Mouse (Mus musculus) kidney, postnatal 0 days (tissue): ENCODE data around the gene Nop14. TPM values are rescaled to one million over a fixed set of nuclear protein-coding genes. Genes with fewer than 3 reads are reported as not detected.
A peak's percentile ranks its signal among the peaks of the same experiment; 100 is the strongest.
"Not testable (repeated sequence)": the region's sequence is repeated elsewhere in the genome, so short reads cannot be mapped to it uniquely, and the experiment has no call there.

Experiments
- ATAC-seq: fragments of 200-750 bp; cut with Nextera tagmentation; replicated peaks from 2 replicates; pipeline ENCODE4 v1.8.0; 2017; ENCODE audit warnings: low read depth, moderate number of reproducible peaks, moderate TSS enrichment, moderate library complexity; ENCODE audit not compliant: low FRiP score
- DNase-seq: peaks from one replicate; pipeline ENCODE4 v3.0.0-alpha.2; 2016; ENCODE audit warnings: low spot score
- H3K27ac ChIP-seq: fragments of 300-500 bp; sonication (generic); 2 replicates; pipeline ENCODE4 v1.5.1; 2014; ENCODE audit warnings: mild to moderate bottlenecking
- H3K27me3 ChIP-seq: fragments of 300-500 bp; sonication (generic); 2 replicates; pipeline ENCODE4 v1.6.1; 2014; ENCODE audit warnings: low read length, mixed read lengths; ENCODE audit not compliant: insufficient read depth
- H3K36me3 ChIP-seq: fragments of 300-500 bp; sonication (generic); 2 replicates; pipeline ENCODE4 v1.6.1; 2014; ENCODE audit warnings: low read length, mixed read lengths; ENCODE audit not compliant: insufficient read depth
- H3K4me1 ChIP-seq: fragments of 300-500 bp; sonication (generic); replicated peaks from 2 replicates; pipeline ENCODE4 v1.6.1; 2014; ENCODE audit warnings: antibody characterized with exemption, low read length, mixed read lengths; ENCODE audit not compliant: insufficient read depth
- H3K4me2 ChIP-seq: fragments of 300-500 bp; sonication (generic); 2 replicates; pipeline ENCODE4 v1.6.1; 2014; ENCODE audit warnings: mild to moderate bottlenecking, low read length, moderate library complexity, mixed read lengths
- H3K4me3 ChIP-seq: fragments of 300-500 bp; sonication (generic); replicated peaks from 2 replicates; pipeline ENCODE4 v1.5.1; 2014; ENCODE audit warnings: low read depth, low read length
- H3K9ac ChIP-seq: fragments of 300-500 bp; sonication (generic); 2 replicates; pipeline ENCODE4 v1.6.1; 2014; ENCODE audit warnings: low read depth, low read length
- H3K9me3 ChIP-seq: fragments of 300-500 bp; sonication (generic); replicated peaks from 2 replicates; pipeline ENCODE4 v1.6.1; 2016; ENCODE audit warnings: low read length, inconsistent platforms, mixed read lengths
- CTCF ChIP-seq: IDR thresholded peaks from 2 replicates; pipeline ENCODE4 v1.5.1; 2016; ENCODE audit warnings: antibody characterized with exemption, low read depth, mild to moderate bottlenecking, moderate library complexity
- WGBS: fragments of 180-500 bp; shearing (Covaris S2); extraction: QIAGEN DNeasy Blood & Tissue Kit; methylation state at CpG from one replicate; pipeline ENCODE4 v1.1.7; 2014; 5-methylcytosine and 5-hydroxymethylcytosine counted together
- polyA plus RNA-seq: library from polyadenylated mRNA; unstranded; fragments of >200 nt; fragmentation: Nextera tagmentation; extraction: Ambion mirVana; gene quantifications from 2 replicates; pipeline ENCODE4 v1.2.1, GENCODE M21; 2015

Gene Nop14
- polyA plus RNA-seq, 1 experiment from 2014 or later: 22.3 TPM

GRCm38 (mm10) chr5:34607100-34607880 lies 52.7 kb downstream of the Nop14 start:
- no peaks in the 10 kb centered on the region for H3K4me1 ChIP-seq

GRCm38 (mm10) chr5:34604576-34604975 lies 55.4 kb downstream of the Nop14 start:
- WGBS: 89% methylated on average over 5 of the region's 5 CpGs
- Histone ChIP-seq H3K9ac (no peak overlapping the region), H3K4me3 (no peak overlapping the region), H3K27ac (no peak overlapping the region), H3K27me3 (no peaks in the 10 kb centered on the region), H3K9me3 (no peaks in the 10 kb centered on the region), H3K4me2 (no peak overlapping the region), H3K36me3 (peaks cover 52% of the 10 kb centered on the region), H3K4me1 (no peaks in the 10 kb centered on the region)
- DNase-seq (no peak), ATAC-seq (no peak)
- TF ChIP-seq CTCF: no peak

More at GRCm38 (mm10) chr5:34607100-34607880, 52.7 kb downstream of the Nop14 start:
- no peaks in the 10 kb centered on the region for H3K9me3 ChIP-seq
- no peak overlapping the region for H3K27ac ChIP-seq
- H3K36me3 ChIP-seq: peaks cover 50% of the 10 kb centered on the region
- no peak overlapping the region for H3K9ac ChIP-seq
- no peak overlapping the region for H3K4me3 ChIP-seq
- DNase-seq (no peak), ATAC-seq (no peak)
- no peak overlapping the region for H3K4me2 ChIP-seq
- TF ChIP-seq CTCF: peak; percentile 11; the same call in 1 of the 2 replicates
- no peaks in the 10 kb centered on the region for H3K27me3 ChIP-seq
- 83% methylated on average over 8 of the region's 8 CpGs for WGBS

- no peaks in the 10 kb centered on the region for H3K4me1 ChIP-seq
- no peaks in the 10 kb centered on the region for H3K9me3 ChIP-seq
- 94% methylated on average over 9 of the region's 9 CpGs for WGBS
- no peaks in the 10 kb centered on the region for H3K27me3 ChIP-seq
- TF ChIP-seq CTCF: no peak
- H3K4me2 ChIP-seq: no peak overlapping the region
- no peak for ATAC-seq
- DNase-seq: no peak
- peaks cover 8% of the 10 kb centered on the region; the same call in 1 of the 2 replicates for H3K36me3 ChIP-seq
- H3K4me3 ChIP-seq: no peak overlapping the region
- H3K9ac ChIP-seq: no peak overlapping the region
- no peak overlapping the region for H3K27ac ChIP-seq
Observed at GRCm38 (mm10) chr5:34593202-34593727, 66.7 kb downstream of the Nop14 start.

GRCm38 (mm10) chr5:34592666-34593065 lies 67.3 kb downstream of the Nop14 start:
- no peak for ATAC-seq
- no peak overlapping the region for H3K4me2 ChIP-seq
- 94% methylated on average over 6 of the region's 6 CpGs for WGBS
- H3K36me3 ChIP-seq: peaks cover 4% of the 10 kb centered on the region; the same call in 1 of the 2 replicates
- TF ChIP-seq CTCF: no peak
- no peak overlapping the region for H3K9ac ChIP-seq
- no peak overlapping the region for H3K4me3 ChIP-seq
- DNase-seq: no peak
- no peak overlapping the region for H3K27ac ChIP-seq
- no peaks in the 10 kb centered on the region for H3K4me1 ChIP-seq
- no peaks in the 10 kb centered on the region for H3K27me3 ChIP-seq
- no peaks in the 10 kb centered on the region for H3K9me3 ChIP-seq

GRCm38 (mm10) chr5:34592224-34592623 lies 67.7 kb downstream of the Nop14 start:
- WGBS: 93% methylated on average over 5 of the region's 5 CpGs

GRCm38 (mm10) chr5:34591388-34592004 lies 68.5 kb downstream of the Nop14 start:
- ATAC-seq (no peak), DNase-seq (peak; percentile 6)
- no peaks in the 10 kb centered on the region for H3K27me3 ChIP-seq
- TF ChIP-seq CTCF: no peak
- no peak overlapping the region for H3K9ac ChIP-seq
- no peak overlapping the region for H3K4me3 ChIP-seq
- no peak overlapping the region for H3K27ac ChIP-seq
- WGBS: 80% methylated on average over 5 of the region's 5 CpGs
- H3K4me2 ChIP-seq: no peak overlapping the region
- H3K9me3 ChIP-seq: no peaks in the 10 kb centered on the region
- H3K36me3 ChIP-seq: peaks cover 4% of the 10 kb centered on the region; the same call in 1 of the 2 replicates
- H3K4me1 ChIP-seq: no peaks in the 10 kb centered on the region

More at GRCm38 (mm10) chr5:34592224-34592623, 67.7 kb downstream of the Nop14 start:
- H3K4me2 ChIP-seq, H3K4me3 ChIP-seq, H3K27me3 ChIP-seq, H3K27ac ChIP-seq, DNase-seq, H3K36me3 ChIP-seq, ATAC-seq, H3K9ac ChIP-seq, H3K4me1 ChIP-seq, H3K9me3 ChIP-seq: not testable (repeated sequence)
